Mouse (Mus musculus) small intestine, adult 2 months (tissue): ENCODE results near the gene Gm5447. TPM values are rescaled to one million over a fixed set of nuclear protein-coding genes. Genes with fewer than 3 reads are reported as not detected.

Source experiments
- H3K27ac ChIP-seq: fragments of 200-500 bp; 2 replicates; pipeline ENCODE4 v1.5.1; 2012; ENCODE audit warnings: low read depth, low read length, control low read depth, inconsistent platforms; ENCODE audit not compliant: insufficient read depth
- H3K27me3 ChIP-seq: fragments of 200-500 bp; 2 replicates; pipeline ENCODE4 v1.6.1; 2012; ENCODE audit warnings: mild to moderate bottlenecking, moderate library complexity, low read length, inconsistent platforms; ENCODE audit not compliant: control insufficient read depth, insufficient read depth
- H3K36me3 ChIP-seq: fragments of 200-500 bp; 2 replicates; pipeline ENCODE4 v1.6.1; 2012; ENCODE audit warnings: mild to moderate bottlenecking, low read length, control low read depth, inconsistent platforms; ENCODE audit not compliant: control insufficient read depth, insufficient read depth
- H3K4me1 ChIP-seq: fragments of 200-500 bp; 2 replicates; pipeline ENCODE4 v1.6.1; 2012; ENCODE audit warnings: low read length, inconsistent platforms, mixed read lengths; ENCODE audit not compliant: control insufficient read depth, insufficient read depth, insufficient read length
- H3K4me3 ChIP-seq: fragments of 200-500 bp; 2 replicates; pipeline ENCODE4 v1.5.1; 2012; ENCODE audit warnings: low read depth, mild to moderate bottlenecking, control low read depth, inconsistent platforms, low read length, moderate library complexity
- CTCF ChIP-seq: fragments of 200-500 bp; IDR thresholded peaks from 2 replicates; pipeline ENCODE4 v1.5.1; 2012; ENCODE audit warnings: low read depth, mild to moderate bottlenecking, control low read depth, inconsistent platforms, low read length, moderate library complexity, mixed read lengths; ENCODE audit not compliant: insufficient replicate concordance, insufficient read length; ENCODE audit errors: extremely low read depth
- POLR2A ChIP-seq: fragments of 200-500 bp; IDR thresholded peaks from 2 replicates; pipeline ENCODE4 v1.6.1; 2012; ENCODE audit warnings: low read depth, mild to moderate bottlenecking, control low read depth, inconsistent platforms, low read length, moderate library complexity
- WGBS: fragments of 180-500 bp; shearing (Covaris S2); methylation state at CpG from one replicate; pipeline ENCODE4 v1.1.7; 2018; 5-methylcytosine and 5-hydroxymethylcytosine counted together
- polyA plus RNA-seq: library from polyadenylated mRNA; depleted of rRNA; stranded (reverse); fragments of >200 nt; gene quantifications from 2 replicates; pipeline ENCODE4 v1.2.3, GENCODE M21; 2012; rRNA removed

Gm5447 gene
- polyA plus RNA-seq = 0.06 TPM in 1 of 2 replicates, not detected in the other

- 1% methylated on average over 54 of the region's 54 CpGs for WGBS
- H3K27ac ChIP-seq = peak within 1 kb of the TSS; percentile 78
Observed at GRCm38 (mm10) chr13:30973501-30974246, at the start of gene Gm5447, which contains the start of gene Exoc2. Gene Gm5447, plus strand, starts transcription at chr13:30974204. Gene Exoc2, minus strand, starts transcription at chr13:30974093.

DNA sequence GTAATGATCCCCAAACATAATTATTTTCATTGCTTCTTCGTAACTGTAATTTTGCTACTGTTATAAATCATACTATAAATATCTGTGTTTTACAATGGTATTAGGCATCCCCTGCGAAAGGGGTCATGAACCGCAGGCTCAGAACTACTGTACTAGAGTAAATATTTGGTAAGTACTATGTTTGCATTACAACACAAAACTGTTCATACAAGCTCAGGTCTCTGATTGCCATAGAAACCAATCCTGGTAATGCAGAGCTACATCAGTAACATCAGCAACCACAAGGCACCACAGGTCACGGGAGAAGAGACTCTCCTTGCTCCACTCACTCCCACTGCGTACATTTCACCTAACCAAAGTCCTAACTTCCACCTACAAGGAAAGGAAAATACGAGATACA, 49.7 kb upstream of the Gm5447 start:
- WGBS = 84% methylated on average over 6 of the region's 6 CpGs
- Histone ChIP-seq H3K27me3 (no peaks in the 10 kb centered on the region), H3K27ac (no peak overlapping the region)

More at GRCm38 (mm10) chr13:30973501-30974246, at the start of gene Gm5447, which contains the start of gene Exoc2:
- no peak for TF ChIP-seq CTCF
- peak; percentile 62; the same call in 1 of the 2 replicates for TF ChIP-seq POLR2A
- Histone ChIP-seq H3K4me1 (peaks cover 2% of the 10 kb centered on the region; the same call in 1 of the 2 replicates), H3K36me3 (no peaks in the 10 kb centered on the region), H3K27me3 (no peaks in the 10 kb centered on the region), H3K4me3 (peak within 1 kb of the TSS; percentile 91)

GRCm38 (mm10) chr13:30929119-30929518, 44.9 kb upstream of the Gm5447 start:
- TF ChIP-seq CTCF (no peak), POLR2A (no peak)

More for the DNA sequence above, 49.7 kb upstream of the Gm5447 start:
- Histone ChIP-seq H3K4me1 (no peaks in the 10 kb centered on the region), H3K4me3 (no peak overlapping the region), H3K36me3 (peaks cover 15% of the 10 kb centered on the region)
- no peak for TF ChIP-seq POLR2A

DNA sequence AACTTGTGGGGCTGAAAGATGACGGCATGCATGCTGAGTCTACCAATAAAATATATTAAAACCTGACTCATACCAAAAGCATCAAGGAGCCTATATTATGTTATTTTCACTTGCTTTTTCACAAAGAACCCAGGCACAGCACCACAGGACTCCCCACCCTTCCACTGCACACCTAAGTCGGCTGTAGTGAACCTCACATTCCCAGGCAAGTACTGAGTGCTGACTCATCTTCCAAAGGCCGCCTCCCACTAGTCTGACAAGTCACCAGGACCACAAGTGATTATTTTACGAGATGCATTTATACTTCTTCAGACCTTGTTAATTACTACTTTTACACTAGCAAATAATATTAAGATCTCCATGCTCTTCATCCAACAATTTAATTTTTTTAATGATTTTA, 42.4 kb upstream of the Gm5447 start:
- 66% methylated on average over 4 of the region's 4 CpGs for WGBS
- Histone ChIP-seq H3K27me3 (no peaks in the 10 kb centered on the region), H3K27ac (no peak overlapping the region), H3K36me3 (peaks cover 10% of the 10 kb centered on the region), H3K4me1 (no peaks in the 10 kb centered on the region; the same call in 1 of the 2 replicates), H3K4me3 (no peak overlapping the region)
- no peak for TF ChIP-seq POLR2A
- TF ChIP-seq CTCF = no peak

More at GRCm38 (mm10) chr13:30929119-30929518, 44.9 kb upstream of the Gm5447 start:
- H3K4me1 ChIP-seq = no peaks in the 10 kb centered on the region; the same call in 1 of the 2 replicates
- no peaks in the 10 kb centered on the region for H3K27me3 ChIP-seq
- H3K36me3 ChIP-seq = peaks cover 16% of the 10 kb centered on the region
- no peak overlapping the region for H3K27ac ChIP-seq
- WGBS = 81% methylated on average over 2 of the region's 2 CpGs
- H3K4me3 ChIP-seq = no peak overlapping the region

DNA sequence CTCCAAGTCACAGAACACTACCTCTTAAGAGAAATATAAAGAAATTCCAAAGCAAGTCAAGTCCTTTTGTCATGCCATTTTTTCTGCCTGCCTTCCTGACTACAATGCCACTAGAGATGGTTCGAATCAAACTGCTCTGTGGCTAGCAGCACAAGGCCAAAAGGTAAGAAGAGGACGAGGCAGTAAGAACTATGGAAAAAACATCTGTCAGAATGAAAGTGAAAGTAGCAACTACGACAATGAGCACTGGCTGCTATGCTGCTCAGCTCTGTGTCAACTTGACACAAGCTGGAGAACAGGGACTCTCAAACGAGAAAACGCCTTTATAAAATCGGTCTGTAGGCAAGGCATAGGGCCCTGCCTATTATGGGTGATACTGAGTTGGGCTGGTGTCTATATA, 41.0 kb upstream of the Gm5447 start:
- Histone ChIP-seq H3K36me3 (peaks cover 11% of the 10 kb centered on the region), H3K27me3 (no peaks in the 10 kb centered on the region), H3K27ac (peak overlapping the region; percentile 39), H3K4me3 (no peak overlapping the region), H3K4me1 (no peaks in the 10 kb centered on the region; the same call in 1 of the 2 replicates)
- TF ChIP-seq POLR2A (no peak), CTCF (no peak)
- WGBS = 41% methylated on average over 6 of the region's 6 CpGs

- H3K4me1 ChIP-seq = no peaks in the 10 kb centered on the region
- H3K27me3 ChIP-seq = no peaks in the 10 kb centered on the region
- H3K4me3 ChIP-seq = no peak overlapping the region
- no peak overlapping the region for H3K27ac ChIP-seq
- no peak for TF ChIP-seq POLR2A
- TF ChIP-seq CTCF = no peak
- H3K36me3 ChIP-seq = no peaks in the 10 kb centered on the region
Observed at GRCm38 (mm10) chr13:30945788-30946187, 28.2 kb upstream of the Gm5447 start.

DNA sequence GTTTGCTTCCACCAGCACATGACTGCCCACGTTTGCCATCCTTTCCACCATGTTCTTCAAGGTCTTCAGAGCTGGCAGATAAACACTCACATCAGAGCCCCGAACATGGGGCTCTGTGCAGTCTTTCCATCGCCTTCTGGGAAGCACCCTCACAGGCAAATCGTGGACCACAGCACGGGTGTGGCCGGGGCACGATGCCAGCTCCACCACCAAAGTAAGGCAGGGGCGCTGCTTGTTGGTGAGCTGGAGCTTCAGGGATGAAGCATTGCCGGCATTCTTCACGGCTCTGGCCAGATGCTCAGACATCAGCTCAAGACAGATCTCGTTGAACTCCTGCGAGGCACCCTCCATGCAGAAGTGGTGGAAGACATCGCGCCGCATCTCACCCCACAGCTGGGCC, 26.9 kb upstream of the Gm5447 start:
- H3K36me3 ChIP-seq = no peaks in the 10 kb centered on the region
- 88% methylated on average over 15 of the region's 15 CpGs for WGBS
- TF ChIP-seq POLR2A (no peak), CTCF (no peak)
- H3K4me1 ChIP-seq = no peaks in the 10 kb centered on the region
- H3K27ac ChIP-seq = no peak overlapping the region; the same call in 1 of the 2 replicates
- no peak overlapping the region for H3K4me3 ChIP-seq
- H3K27me3 ChIP-seq = no peaks in the 10 kb centered on the region
